In the genomic region with DNA sequence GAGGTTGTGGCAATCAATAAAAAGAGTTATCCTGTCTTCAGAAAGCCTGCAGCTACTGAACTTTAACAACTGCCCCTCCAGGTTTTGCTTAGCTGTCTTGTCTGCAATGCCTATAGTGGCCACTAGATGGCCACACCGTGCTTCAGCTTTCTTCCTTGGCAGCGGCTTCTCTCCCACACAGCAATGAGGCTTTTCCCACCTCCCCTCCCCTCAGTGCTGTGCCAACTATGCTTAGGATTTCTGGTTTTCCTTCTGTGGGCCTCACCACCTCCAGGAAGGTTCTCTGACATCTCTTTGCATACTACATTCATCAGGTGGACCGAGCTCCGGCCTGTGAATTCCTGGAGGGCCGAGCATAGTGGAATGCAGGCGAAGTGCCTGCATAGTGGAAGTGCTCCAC, we compare ENCODE assay signal across 8 mouse cellular contexts. TPM values are rescaled to one million over a fixed set of nuclear protein-coding genes. Genes with fewer than 3 reads are reported as not detected.
DNase-seq lines count a peak whose midpoint lies in the region; ATAC-seq and TF ChIP-seq lines count a peak whose summit lies in the region.

No protein-coding gene starts in this region.

- TF ChIP-seq CTCF in ES-Bruce4 (IDR thresholded peaks at IDR 0.05; ENCODE audit: low read depth, low read length) = peak; percentile 95
- peak; percentile 97 for TF ChIP-seq CTCF in liver, postnatal 0 days (IDR thresholded peaks at IDR 0.05; ENCODE audit: low read depth)

- no peak for TF ChIP-seq POLR2A in ES-Bruce4 (IDR thresholded peaks at IDR 0.05; ENCODE audit: insufficient read depth, low read length)

- WGBS in embryonic facial prominence, embryonic 12.5 days = 39% methylated on average over 6 of the region's 6 CpGs
- WGBS in heart, embryonic 16.5 days = 24% methylated on average over 6 of the region's 6 CpGs
- 47% methylated on average over 6 of the region's 6 CpGs for WGBS in liver, postnatal 0 days (ENCODE audit: insufficient replicate concordance)

- DNase-seq in adrenal gland, postnatal 14 days = peak; percentile 65
- DNase-seq in kidney, postnatal 25 days = peak; percentile 63 to 77
- DNase-seq in liver, postnatal 0 days = peak; percentile 79

- H3K27ac ChIP-seq in ES-Bruce4 (ENCODE audit: insufficient read depth, low read length) = no peak overlapping the region
- no peak overlapping the region for H3K27ac ChIP-seq in embryonic facial prominence, embryonic 12.5 days
- no peak overlapping the region for H3K27ac ChIP-seq in heart, embryonic 16.5 days (ENCODE audit: low read length)
- no peak overlapping the region for H3K27ac ChIP-seq in liver, postnatal 0 days (ENCODE audit: low read depth)

- no peaks in the 10 kb centered on the region for H3K9me3 ChIP-seq in ES-Bruce4 (replicated peaks; ENCODE audit: control insufficient read depth, insufficient read depth, low read length, poor library complexity, severe bottlenecking)
- no peaks in the 10 kb centered on the region for H3K9me3 ChIP-seq in embryonic facial prominence, embryonic 12.5 days
- no peaks in the 10 kb centered on the region for H3K9me3 ChIP-seq in heart, embryonic 16.5 days (replicated peaks; ENCODE audit: control insufficient read depth, low read length)
- H3K9me3 ChIP-seq in liver, postnatal 0 days (ENCODE audit: low read length) = no peaks in the 10 kb centered on the region

- no peak overlapping the region for H3K9ac ChIP-seq in ES-Bruce4 (ENCODE audit: low read depth, poor library complexity, severe bottlenecking)
- H3K9ac ChIP-seq in embryonic facial prominence, embryonic 12.5 days = no peak overlapping the region
- no peak overlapping the region for H3K9ac ChIP-seq in heart, embryonic 16.5 days (ENCODE audit: low read length)
- H3K9ac ChIP-seq in liver, postnatal 0 days (replicated peaks) = no peak overlapping the region

- H3K36me3 ChIP-seq in ES-Bruce4 (ENCODE audit: control insufficient read depth, insufficient read depth, low read length, poor library complexity, severe bottlenecking) = no peaks in the 10 kb centered on the region
- H3K36me3 ChIP-seq in embryonic facial prominence, embryonic 12.5 days = no peaks in the 10 kb centered on the region
- H3K36me3 ChIP-seq in heart, embryonic 16.5 days (ENCODE audit: control insufficient read depth, insufficient read depth) = no peaks in the 10 kb centered on the region
- H3K36me3 ChIP-seq in liver, postnatal 0 days (replicated peaks; ENCODE audit: insufficient read depth, low read length) = no peaks in the 10 kb centered on the region

- ATAC-seq in embryonic facial prominence, embryonic 12.5 days (ENCODE audit: insufficient number of reproducible peaks, insufficient read depth, low FRiP score, low TSS enrichment) = peak; percentile 62; the same call in 1 of the 2 replicates
- ATAC-seq in heart, embryonic 16.5 days (replicated peaks; ENCODE audit: extremely low read depth, insufficient read depth, low FRiP score) = no peak
- peak; percentile 29; the same call in 1 of the 2 replicates for ATAC-seq in liver, postnatal 0 days
- ATAC-seq in neutrophil, adult 5-6 weeks (ENCODE audit: extremely low read depth, insufficient number of reproducible peaks, low FRiP score, poor library complexity, severe bottlenecking) = peak; percentile 80
- ATAC-seq in activated CD4-positive, CD25-positive, alpha-beta regulatory T cell, adult 4 months = no peak

- no peaks in the 10 kb centered on the region for H3K27me3 ChIP-seq in ES-Bruce4 (ENCODE audit: control insufficient read depth, insufficient read depth, low read length, poor library complexity, severe bottlenecking)
- peaks cover 8% of the 10 kb centered on the region; the same call in 1 of the 2 replicates for H3K27me3 ChIP-seq in embryonic facial prominence, embryonic 12.5 days
- no peaks in the 10 kb centered on the region for H3K27me3 ChIP-seq in heart, embryonic 16.5 days (ENCODE audit: control insufficient read depth, insufficient read depth, low read length)
- H3K27me3 ChIP-seq in liver, postnatal 0 days (ENCODE audit: insufficient read depth, low read length) = no peaks in the 10 kb centered on the region

- no peaks in the 10 kb centered on the region for H3K4me1 ChIP-seq in ES-Bruce4 (ENCODE audit: control insufficient read depth, insufficient read depth, low read length)
- 0 out of 2 replicates have a peak, but pooled peaks cover 2% of the 10 kb centered on the region for H3K4me1 ChIP-seq in embryonic facial prominence, embryonic 12.5 days
- H3K4me1 ChIP-seq in heart, embryonic 16.5 days (ENCODE audit: control insufficient read depth, insufficient read depth, low read length) = peaks cover 4% of the 10 kb centered on the region
- H3K4me1 ChIP-seq in liver, postnatal 0 days (ENCODE audit: insufficient read depth) = peaks cover 4% of the 10 kb centered on the region; the same call in 1 of the 2 replicates

- H3K4me3 ChIP-seq in ES-Bruce4 (ENCODE audit: low read depth, low read length) = no peak overlapping the region
- no peak overlapping the region for H3K4me3 ChIP-seq in embryonic facial prominence, embryonic 12.5 days
- H3K4me3 ChIP-seq in heart, embryonic 16.5 days (ENCODE audit: low read length) = no peak overlapping the region
- H3K4me3 ChIP-seq in liver, postnatal 0 days (ENCODE audit: low read depth, low read length) = no peak overlapping the region

- TF ChIP-seq EP300 in ES-Bruce4 (IDR thresholded peaks at IDR 0.05; ENCODE audit: insufficient read depth, low read depth, low read length) = no peak
- TF ChIP-seq EP300 in liver, postnatal 0 days (IDR thresholded peaks at IDR 0.05; ENCODE audit: low read depth) = no peak

- no peak overlapping the region for H3K4me2 ChIP-seq in embryonic facial prominence, embryonic 12.5 days (replicated peaks)
- H3K4me2 ChIP-seq in heart, embryonic 16.5 days (ENCODE audit: low read depth, low read length) = peak overlapping the region; percentile 45
- H3K4me2 ChIP-seq in liver, postnatal 0 days (ENCODE audit: low read depth, low read length) = no peak overlapping the region

RNA-seq across cellular contexts. Expression of gene Pdzk1ip1, which starts 13.2 kb away (rescaled TPM):
- polyA plus RNA-seq in ES-Bruce4 (2011; ENCODE audit: insufficient read depth, insufficient read length, low read depth, missing spikeins) = 3.4 and 4.7 TPM in 2 replicates
- 0.53 and 2.4 TPM in 2 replicates for total RNA-seq in adrenal gland, postnatal 14 days (2021)
- polyA plus RNA-seq in embryonic facial prominence, embryonic 12.5 days (2016; fragmentation: Nextera tagmentation; extraction: Ambion mirVana) = 11.7 and 15.4 TPM in 2 replicates
- polyA plus RNA-seq in heart, embryonic 16.5 days (2015; fragmentation: Nextera tagmentation; extraction: Ambion mirVana) = 1.7 and 4.2 TPM in 2 replicates
- 18.6 and 22.2 TPM in 2 replicates for polyA plus RNA-seq in liver, postnatal 0 days (2015; fragmentation: Nextera tagmentation; extraction: Ambion mirVana)
- total RNA-seq in neutrophil, adult 5-6 weeks (2017) = 1.8 and 2.9 TPM in 2 replicates
- 10 to 100 TPM; 31.4 to 40.8 TPM for polyA plus RNA-seq in activated CD4-positive, CD25-positive, alpha-beta regulatory T cell, adult 4 months (2017; shearing (Covaris generic))

RNA-seq across cellular contexts. Expression of gene Cyp4x1, which starts 32.4 kb away (rescaled TPM):
- polyA plus RNA-seq in ES-Bruce4 (2011; ENCODE audit: insufficient read depth, insufficient read length, low read depth, missing spikeins) = 0.43 and 0.52 TPM in 2 replicates
- total RNA-seq in adrenal gland, postnatal 14 days (2021) = 0.26 TPM in 1 of 2 replicates, not detected in the other
- polyA plus RNA-seq in embryonic facial prominence, embryonic 12.5 days (2016; fragmentation: Nextera tagmentation; extraction: Ambion mirVana) = 0.51 and 0.56 TPM in 2 replicates
- polyA plus RNA-seq in heart, embryonic 16.5 days (2015; fragmentation: Nextera tagmentation; extraction: Ambion mirVana) = not detected in 2 replicates
- polyA plus RNA-seq in liver, postnatal 0 days (2015; fragmentation: Nextera tagmentation; extraction: Ambion mirVana) = 0.04 and 0.06 TPM in 2 replicates
- not detected in 2 replicates for total RNA-seq in neutrophil, adult 5-6 weeks (2017)
- not detected for polyA plus RNA-seq in activated CD4-positive, CD25-positive, alpha-beta regulatory T cell, adult 4 months (2017; shearing (Covaris generic))

RNA-seq across cellular contexts. Expression of gene Tal1, which starts 45.5 kb away (rescaled TPM):
- polyA plus RNA-seq in ES-Bruce4 (2011; ENCODE audit: insufficient read depth, insufficient read length, low read depth, missing spikeins) = 0.37 and 0.61 TPM in 2 replicates
- 5.2 and 7.3 TPM in 2 replicates for total RNA-seq in adrenal gland, postnatal 14 days (2021)
- 2.3 and 2.5 TPM in 2 replicates for polyA plus RNA-seq in embryonic facial prominence, embryonic 12.5 days (2016; fragmentation: Nextera tagmentation; extraction: Ambion mirVana)
- polyA plus RNA-seq in heart, embryonic 16.5 days (2015; fragmentation: Nextera tagmentation; extraction: Ambion mirVana) = 0.89 and 1.3 TPM in 2 replicates
- polyA plus RNA-seq in liver, postnatal 0 days (2015; fragmentation: Nextera tagmentation; extraction: Ambion mirVana) = 8.3 and 8.9 TPM in 2 replicates
- total RNA-seq in neutrophil, adult 5-6 weeks (2017) = 1.5 and 1.6 TPM in 2 replicates
- not detected for polyA plus RNA-seq in activated CD4-positive, CD25-positive, alpha-beta regulatory T cell, adult 4 months (2017; shearing (Covaris generic))

Comparison
In these comparisons a context has a peak if more than half of its experiments do, and no peak if none do; other contexts are left out.
1. ATAC-seq: peak in embryonic facial prominence, embryonic 12.5 days (single experiment), liver, postnatal 0 days (single experiment) and neutrophil, adult 5-6 weeks (single experiment); none in heart, embryonic 16.5 days (single experiment) and activated CD4-positive, CD25-positive, alpha-beta regulatory T cell, adult 4 months (single experiment).
2. Peak in every context shown above with its lines, with median percentiles within 50 percentile points of each other: DNase-seq.